Mouse (Mus musculus): ENCODE measurements around the gene Foxi3. TPM values are rescaled to one million over a fixed set of nuclear protein-coding genes. Genes with fewer than 3 reads are reported as not detected.

Gene Foxi3
- 0.08 and 0.49 TPM in 2 replicates for polyA plus RNA-seq (2012; rRNA removed)

GRCm38 (mm10) chr6:70956285-70956912, at the start of gene Foxi3:
Gene Foxi3 (plus strand): TSS chr6:70956531.
- DNase-seq (ENCODE audit: low read depth), result peak; percentile 32
- TF ChIP-seq POLR2A (IDR thresholded peaks at IDR 0.05; ENCODE audit: borderline replicate concordance, extremely low read depth, insufficient read depth, insufficient read length, poor library complexity, severe bottlenecking) (no peak), CTCF (IDR thresholded peaks at IDR 0.05; ENCODE audit: borderline replicate concordance, extremely low read depth, insufficient read depth, insufficient read length) (no peak)

GRCm38 (mm10) chr6:70909572-70909971, 46.8 kb upstream of the Foxi3 start:
- DNase-seq (ENCODE audit: low read depth), result no peak
- TF ChIP-seq CTCF (IDR thresholded peaks at IDR 0.05; ENCODE audit: borderline replicate concordance, extremely low read depth, insufficient read depth, insufficient read length) (no peak), POLR2A (IDR thresholded peaks at IDR 0.05; ENCODE audit: borderline replicate concordance, extremely low read depth, insufficient read depth, insufficient read length, poor library complexity, severe bottlenecking) (no peak)

- TF ChIP-seq POLR2A (IDR thresholded peaks at IDR 0.05; ENCODE audit: borderline replicate concordance, extremely low read depth, insufficient read depth, insufficient read length, poor library complexity, severe bottlenecking) (no peak), CTCF (IDR thresholded peaks at IDR 0.05; ENCODE audit: borderline replicate concordance, extremely low read depth, insufficient read depth, insufficient read length) (no peak)
- no peak for DNase-seq (ENCODE audit: low read depth)
Observed at GRCm38 (mm10) chr6:70910285-70910684, 46.0 kb upstream of the Foxi3 start.

- peak; percentile 76 for DNase-seq (ENCODE audit: low read depth)
- TF ChIP-seq POLR2A (IDR thresholded peaks at IDR 0.05; ENCODE audit: borderline replicate concordance, extremely low read depth, insufficient read depth, insufficient read length, poor library complexity, severe bottlenecking) (no peak), CTCF (IDR thresholded peaks at IDR 0.05; ENCODE audit: borderline replicate concordance, extremely low read depth, insufficient read depth, insufficient read length) (no peak)
Observed at GRCm38 (mm10) chr6:70911668-70912395, 44.5 kb upstream of the Foxi3 start.

GRCm38 (mm10) chr6:70912396-70912765, 44.0 kb upstream of the Foxi3 start:
- no peak for DNase-seq (ENCODE audit: low read depth)
- TF ChIP-seq POLR2A (IDR thresholded peaks at IDR 0.05; ENCODE audit: borderline replicate concordance, extremely low read depth, insufficient read depth, insufficient read length, poor library complexity, severe bottlenecking) (no peak), CTCF (IDR thresholded peaks at IDR 0.05; ENCODE audit: borderline replicate concordance, extremely low read depth, insufficient read depth, insufficient read length) (no peak)

GRCm38 (mm10) chr6:70918827-70919226, 37.5 kb upstream of the Foxi3 start, which contains the start of gene Tex37:
Gene Tex37 (minus strand): TSS chr6:70918927.
- no peak for TF ChIP-seq CTCF (IDR thresholded peaks at IDR 0.05; ENCODE audit: borderline replicate concordance, extremely low read depth, insufficient read depth, insufficient read length)
- no peak for TF ChIP-seq POLR2A (IDR thresholded peaks at IDR 0.05; ENCODE audit: borderline replicate concordance, extremely low read depth, insufficient read depth, insufficient read length, poor library complexity, severe bottlenecking)
- no peak for DNase-seq (ENCODE audit: low read depth)

GRCm38 (mm10) chr6:70921274-70922074, 34.9 kb upstream of the Foxi3 start:
- peak; percentile 82 for DNase-seq (ENCODE audit: low read depth)
- peak; percentile 84 for TF ChIP-seq CTCF (IDR thresholded peaks at IDR 0.05; ENCODE audit: borderline replicate concordance, extremely low read depth, insufficient read depth, insufficient read length)
- no peak for TF ChIP-seq POLR2A (IDR thresholded peaks at IDR 0.05; ENCODE audit: borderline replicate concordance, extremely low read depth, insufficient read depth, insufficient read length, poor library complexity, severe bottlenecking)

- TF ChIP-seq CTCF (IDR thresholded peaks at IDR 0.05; ENCODE audit: borderline replicate concordance, extremely low read depth, insufficient read depth, insufficient read length) (no peak), POLR2A (IDR thresholded peaks at IDR 0.05; ENCODE audit: borderline replicate concordance, extremely low read depth, insufficient read depth, insufficient read length, poor library complexity, severe bottlenecking) (no peak)
- no peak for DNase-seq (ENCODE audit: low read depth)
Observed at GRCm38 (mm10) chr6:70931801-70932200, 24.5 kb upstream of the Foxi3 start.

GRCm38 (mm10) chr6:70953274-70953673, 3.1 kb upstream of the Foxi3 start:
- TF ChIP-seq CTCF (IDR thresholded peaks at IDR 0.05; ENCODE audit: borderline replicate concordance, extremely low read depth, insufficient read depth, insufficient read length), result no peak
- TF ChIP-seq POLR2A (IDR thresholded peaks at IDR 0.05; ENCODE audit: borderline replicate concordance, extremely low read depth, insufficient read depth, insufficient read length, poor library complexity, severe bottlenecking), result no peak
- no peak for DNase-seq (ENCODE audit: low read depth)

GRCm38 (mm10) chr6:70954040-70954439, 2.3 kb upstream of the Foxi3 start:
- TF ChIP-seq POLR2A (IDR thresholded peaks at IDR 0.05; ENCODE audit: borderline replicate concordance, extremely low read depth, insufficient read depth, insufficient read length, poor library complexity, severe bottlenecking) (no peak), CTCF (IDR thresholded peaks at IDR 0.05; ENCODE audit: borderline replicate concordance, extremely low read depth, insufficient read depth, insufficient read length) (peak; percentile 47; the same call in 1 of the 2 replicates)
- peak; percentile 71 for DNase-seq (ENCODE audit: low read depth)

GRCm38 (mm10) chr6:70955291-70955800, 985 bp upstream of the Foxi3 start:
- no peak for DNase-seq (ENCODE audit: low read depth)
- TF ChIP-seq CTCF (IDR thresholded peaks at IDR 0.05; ENCODE audit: borderline replicate concordance, extremely low read depth, insufficient read depth, insufficient read length), result no peak
- TF ChIP-seq POLR2A (IDR thresholded peaks at IDR 0.05; ENCODE audit: borderline replicate concordance, extremely low read depth, insufficient read depth, insufficient read length, poor library complexity, severe bottlenecking), result no peak

Data from brain, embryonic 14.5 days (tissue).